Mouse (Mus musculus): ENCODE data around the gene Spcs1.
A peak's percentile ranks its signal among the peaks of the same experiment; 100 is the strongest.

Spcs1 gene

GRCm38 (mm10) chr14:31001307-31002205, at the start of gene Spcs1, which contains the start of gene Glt8d1:
Spcs1 (minus strand) TSS chr14:31001672.
Glt8d1 (plus strand) TSS chr14:31001400.
- peak; percentile 89 for DNase-seq (ENCODE audit: low read depth, low spot score)

GRCm38 (mm10) chr14:31045817-31046216, 44.3 kb upstream of the Spcs1 start:
- no peak for DNase-seq (ENCODE audit: low read depth, low spot score)

- no peak for DNase-seq (ENCODE audit: low read depth, low spot score)
Measured at GRCm38 (mm10) chr14:31045296-31045695, 43.8 kb upstream of the Spcs1 start.

GRCm38 (mm10) chr14:31025785-31026184, 24.3 kb upstream of the Spcs1 start:
- peak; percentile 77 for DNase-seq (ENCODE audit: low read depth, low spot score)

GRCm38 (mm10) chr14:31022579-31022978, 21.1 kb upstream of the Spcs1 start:
- no peak for DNase-seq (ENCODE audit: low read depth, low spot score)

- DNase-seq (ENCODE audit: low read depth, low spot score), result peak; percentile 85
Measured at GRCm38 (mm10) chr14:31019331-31020205, 18.1 kb upstream of the Spcs1 start.

- DNase-seq (ENCODE audit: low read depth, low spot score), result peak; percentile 99
Measured at GRCm38 (mm10) chr14:31018860-31019291, 17.4 kb upstream of the Spcs1 start, which contains the start of the genes Pbrm1 and Gnl3. Pbrm1 (plus strand) TSS chr14:31019138. Gnl3 (minus strand) TSS chr14:31019152.

- peak; percentile 77 for DNase-seq (ENCODE audit: low read depth, low spot score)
Measured at GRCm38 (mm10) chr14:31017854-31018253, 16.4 kb upstream of the Spcs1 start.

GRCm38 (mm10) chr14:31016063-31016462, 14.6 kb upstream of the Spcs1 start:
- DNase-seq (ENCODE audit: low read depth, low spot score), result no peak

GRCm38 (mm10) chr14:31013928-31014327, 12.5 kb upstream of the Spcs1 start:
- no peak for DNase-seq (ENCODE audit: low read depth, low spot score)

- DNase-seq (ENCODE audit: low read depth, low spot score), result no peak
Measured at GRCm38 (mm10) chr14:31011588-31011987, 10.1 kb upstream of the Spcs1 start.

GRCm38 (mm10) chr14:31006779-31007178, 5.3 kb upstream of the Spcs1 start:
- DNase-seq (ENCODE audit: low read depth, low spot score), result no peak

GRCm38 (mm10) chr14:31004527-31004926, 3.1 kb upstream of the Spcs1 start:
- no peak for DNase-seq (ENCODE audit: low read depth, low spot score)

GRCm38 (mm10) chr14:31000816-31001306, 611 bp downstream of the Spcs1 start:
- no peak for DNase-seq (ENCODE audit: low read depth, low spot score)

- DNase-seq (ENCODE audit: low read depth, low spot score), result no peak
Measured at GRCm38 (mm10) chr14:31000356-31000755, 1.1 kb downstream of the Spcs1 start.

- DNase-seq (ENCODE audit: low read depth, low spot score), result no peak
Measured at GRCm38 (mm10) chr14:30996417-30996816, 5.1 kb downstream of the Spcs1 start.

GRCm38 (mm10) chr14:30976222-30976621, 25.2 kb downstream of the Spcs1 start:
- DNase-seq (ENCODE audit: low read depth, low spot score), result no peak

- DNase-seq (ENCODE audit: low read depth, low spot score), result no peak
Measured at GRCm38 (mm10) chr14:30974204-30974603, 27.3 kb downstream of the Spcs1 start.

GRCm38 (mm10) chr14:30960366-30960765, 41.1 kb downstream of the Spcs1 start:
- DNase-seq (ENCODE audit: low read depth, low spot score), result no peak

GRCm38 (mm10) chr14:30959031-30959430, 42.4 kb downstream of the Spcs1 start:
- DNase-seq (ENCODE audit: low read depth, low spot score), result no peak

GRCm38 (mm10) chr14:30958517-30958916, 43.0 kb downstream of the Spcs1 start:
- DNase-seq (ENCODE audit: low read depth, low spot score), result no peak

Data from ZHBTc4 (cell line).